Mouse (Mus musculus): ENCODE measurements around the gene Fam19a1. TPM values are rescaled to one million over a fixed set of nuclear protein-coding genes. Genes with fewer than 3 reads are reported as not detected.

The Fam19a1 gene
- total RNA-seq, 2 experiments from 2014 or later = 54.3 to 73.8 TPM

DNA sequence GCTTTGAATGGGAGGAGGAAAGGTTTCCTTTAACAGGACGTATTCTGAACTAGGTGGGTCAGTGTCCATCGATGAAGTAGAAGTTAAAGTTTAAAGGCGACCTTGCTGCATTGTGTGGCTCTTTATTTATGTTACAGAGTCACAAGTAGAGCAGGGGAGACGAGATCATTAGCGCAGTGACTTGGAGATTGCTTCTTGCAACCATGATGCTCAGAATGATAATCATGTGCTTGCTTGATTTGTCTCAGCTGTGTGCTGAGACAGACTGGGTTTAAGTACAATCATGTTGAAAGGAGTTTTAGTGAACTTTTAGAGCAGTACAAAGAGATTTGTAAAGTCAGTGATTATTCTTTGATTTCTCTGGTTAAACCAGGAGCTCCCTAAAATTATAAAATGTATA lies 536.3 kb downstream of the Fam19a1 start:
- DNase-seq (ENCODE audit: low spot score in 2 of 2) = no peak

DNA sequence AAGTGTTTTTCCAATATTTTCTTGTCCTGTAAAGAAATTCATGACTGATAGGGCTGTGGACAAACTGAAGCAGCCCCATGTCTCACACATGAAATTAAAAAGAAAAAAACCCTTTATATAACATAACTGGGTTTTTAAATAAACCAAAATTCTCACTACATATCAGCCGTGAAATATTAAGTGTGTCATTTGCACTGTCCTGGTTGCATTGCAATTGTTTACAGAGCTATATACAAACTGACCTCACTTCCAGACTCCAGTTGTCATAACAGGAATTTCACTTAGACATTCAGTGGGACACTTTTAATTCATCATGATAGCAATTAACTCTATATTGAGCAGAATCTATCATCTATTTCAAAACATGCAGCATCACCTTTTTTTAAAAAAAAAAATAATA lies 553.4 kb downstream of the Fam19a1 start:
- no peak for DNase-seq (ENCODE audit: low spot score in 2 of 2)

DNA sequence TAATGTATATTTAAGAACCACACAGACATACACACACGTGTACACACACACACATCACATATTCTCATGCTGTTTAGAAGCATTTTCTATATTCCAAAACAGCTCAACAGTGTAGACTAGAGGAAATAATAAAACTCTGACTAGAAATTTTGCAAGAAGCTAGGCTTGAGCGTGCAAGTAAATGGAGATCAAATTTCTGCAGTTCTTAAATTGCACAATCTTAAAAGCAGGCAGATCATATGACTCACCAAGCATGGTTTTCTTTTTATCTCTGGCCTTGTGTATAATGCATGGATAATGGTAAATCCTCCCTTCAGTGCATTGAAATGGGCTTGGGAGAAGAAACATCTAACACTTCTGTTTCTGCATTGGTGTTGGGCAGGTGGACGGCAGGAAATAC lies 564.9 kb downstream of the Fam19a1 start:
- no peak for DNase-seq (ENCODE audit: low spot score in 2 of 2)

Other genes with a start within 250 kb of the Fam19a1 start
- not detected for gene 1700123L14Rik, start 53.1 kb downstream of the Fam19a1 start, total RNA-seq (2021)

All from layer of hippocampus, adult 18-20 months (tissue).